Mouse (Mus musculus) lung, postnatal 0 days (tissue): ENCODE measurements around the gene Col4a3.

ENCODE experiments used
- CTCF ChIP-seq: IDR thresholded peaks from 2 replicates; pipeline ENCODE4 v1.5.1; 2016; ENCODE audit warnings: antibody characterized with exemption, mild to moderate bottlenecking
- EP300 ChIP-seq: IDR thresholded peaks from 2 replicates; pipeline ENCODE4 v1.6.1; 2016; ENCODE audit warnings: antibody characterized with exemption, mild to moderate bottlenecking, control low read depth

- TF ChIP-seq CTCF (no peak), EP300 (no peak)
Observed at GRCm38 (mm10) chr1:82590266-82590665, 3.5 kb downstream of the Col4a3 start.
